Mouse (Mus musculus): ENCODE data around the gene Trim60. TPM values are rescaled to one million over a fixed set of nuclear protein-coding genes. Genes with fewer than 3 reads are reported as not detected.
A peak's percentile ranks its signal among the peaks of the same experiment; 100 is the strongest.
"Not testable (repeated sequence)": the region's sequence is repeated elsewhere in the genome, so short reads cannot be mapped to it uniquely, and the experiment has no call there.

Trim60 gene
- polyA plus RNA-seq, 1 experiment from 2014 or later: not detected

DNA sequence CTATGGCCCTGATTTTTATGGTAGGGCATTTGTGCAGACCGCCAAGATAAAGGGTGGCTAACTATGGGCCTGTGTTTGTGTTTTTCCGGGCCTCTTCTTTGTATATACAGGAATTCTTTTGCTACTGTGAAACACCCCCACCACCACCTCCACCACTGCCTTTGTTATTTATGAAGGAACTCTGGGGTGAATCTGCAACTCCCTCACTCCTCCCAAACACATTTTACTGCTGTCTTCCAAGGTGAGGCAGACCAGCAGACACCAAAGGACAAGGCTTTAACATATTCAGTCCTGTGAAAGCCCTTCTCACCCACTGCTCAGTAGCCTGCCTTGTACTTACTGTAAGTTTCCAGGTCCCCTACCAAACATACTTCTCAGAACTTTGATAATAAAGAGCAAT, 15.8 kb upstream of the Trim60 start:
- H3K9me3 ChIP-seq (replicated peaks): no peaks in the 10 kb centered on the region
- 22% methylated on average over 2 of the region's 2 CpGs for WGBS
- H3K36me3 ChIP-seq: no peaks in the 10 kb centered on the region
- H3K4me3 ChIP-seq: no peak overlapping the region
- H3K27me3 ChIP-seq (ENCODE audit: low read depth, poor library complexity, severe bottlenecking): no peaks in the 10 kb centered on the region
- DNase-seq (ENCODE audit: low spot score): no peak
- H3K4me1 ChIP-seq: peaks cover 43% of the 10 kb centered on the region
- H3K27ac ChIP-seq: peak overlapping the region; percentile 50; the same call in 1 of the 2 replicates

DNA sequence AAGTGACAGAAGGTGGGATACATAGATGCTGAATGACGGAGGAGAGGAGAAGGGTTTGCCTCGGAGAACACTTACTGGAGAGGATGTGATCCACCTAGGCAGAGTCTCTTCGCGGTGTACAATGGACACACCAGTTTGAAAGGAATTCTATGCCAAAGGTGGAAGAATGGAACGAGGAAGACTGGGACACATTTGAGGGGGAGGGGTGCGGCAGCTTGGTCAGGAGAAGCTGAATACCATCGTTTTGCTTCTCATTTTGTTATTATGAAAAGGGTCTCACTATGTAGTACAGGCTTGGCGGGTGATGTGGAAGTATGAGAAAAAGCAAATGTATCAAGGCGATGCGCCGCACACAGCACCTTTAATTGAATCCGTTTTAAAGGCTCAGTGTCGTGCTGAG, 14.7 kb upstream of the Trim60 start:
- 87% methylated on average over 13 of the region's 13 CpGs for WGBS
- Histone ChIP-seq H3K4me3 (no peak overlapping the region), H3K27ac (no peak overlapping the region), H3K9me3 (replicated peaks) (no peaks in the 10 kb centered on the region), H3K36me3 (no peaks in the 10 kb centered on the region), H3K4me1 (peaks cover 43% of the 10 kb centered on the region), H3K27me3 (ENCODE audit: low read depth, poor library complexity, severe bottlenecking) (no peaks in the 10 kb centered on the region)
- DNase-seq (ENCODE audit: low spot score): no peak

DNA sequence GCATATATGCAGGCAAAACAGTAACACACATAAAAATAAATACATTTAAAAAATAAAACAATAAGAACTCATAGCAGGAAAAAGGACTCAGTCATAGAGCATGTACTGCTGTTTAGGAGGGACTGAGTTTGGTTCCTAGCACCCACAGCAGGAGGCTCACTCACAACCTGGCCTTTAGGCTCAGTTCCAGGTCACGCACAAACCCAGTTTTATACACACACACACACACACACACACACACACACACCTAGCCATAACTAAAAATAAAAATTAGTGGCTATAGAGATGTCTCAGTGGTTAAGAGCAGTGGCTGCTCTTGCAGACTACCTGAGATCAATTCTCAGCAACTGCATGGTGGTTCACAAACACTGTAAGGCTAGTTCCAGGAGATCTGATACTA, 13.7 kb upstream of the Trim60 start:
- no peak overlapping the region for H3K27ac ChIP-seq
- no peaks in the 10 kb centered on the region for H3K36me3 ChIP-seq
- no peaks in the 10 kb centered on the region for H3K9me3 ChIP-seq (replicated peaks)
- no peaks in the 10 kb centered on the region for H3K27me3 ChIP-seq (ENCODE audit: low read depth, poor library complexity, severe bottlenecking)
- peaks cover 36% of the 10 kb centered on the region for H3K4me1 ChIP-seq
- 100% methylated on average over 1 of the region's 1 CpGs for WGBS
- no peak for DNase-seq (ENCODE audit: low spot score)
- no peak overlapping the region for H3K4me3 ChIP-seq

DNA sequence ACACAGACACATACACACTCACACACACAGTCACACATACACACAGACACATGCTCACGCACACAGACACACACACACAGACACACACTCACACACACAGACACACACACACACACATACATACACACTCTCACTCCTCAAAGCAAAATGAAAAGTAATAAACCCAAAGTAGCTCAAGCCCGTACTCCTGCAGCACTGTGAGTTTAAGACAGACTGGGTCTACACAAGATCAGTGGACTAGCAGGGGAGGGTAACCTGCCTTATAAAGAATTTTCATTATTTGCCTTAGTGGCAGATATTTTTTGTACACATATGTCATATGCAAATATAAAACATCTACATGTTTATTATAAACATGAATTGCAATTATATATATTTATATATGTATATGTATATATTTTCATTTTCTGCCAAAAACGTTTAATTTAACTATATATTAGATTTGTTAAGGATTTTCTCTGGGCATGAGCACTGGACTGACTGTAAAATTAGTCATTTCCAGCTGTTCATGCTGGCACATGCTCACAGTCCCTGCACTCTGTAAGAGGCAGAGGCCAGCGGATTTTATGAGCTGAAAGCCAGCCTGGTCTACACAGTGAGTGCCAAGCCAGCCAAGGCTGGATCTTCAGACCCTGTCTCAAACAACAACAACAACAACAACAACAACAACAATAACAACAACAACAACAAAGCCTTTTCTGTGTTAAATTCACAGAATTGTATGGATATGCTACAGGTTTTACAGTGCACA, 12.5 kb upstream of the Trim60 start:
- H3K4me3 ChIP-seq: no peak overlapping the region
- H3K36me3 ChIP-seq: no peaks in the 10 kb centered on the region
- WGBS: 85% methylated on average over 4 of the region's 4 CpGs
- H3K27ac ChIP-seq: no peak overlapping the region
- H3K27me3 ChIP-seq (ENCODE audit: low read depth, poor library complexity, severe bottlenecking): no peaks in the 10 kb centered on the region
- H3K4me1 ChIP-seq: peaks cover 26% of the 10 kb centered on the region
- H3K9me3 ChIP-seq (replicated peaks): no peaks in the 10 kb centered on the region
- DNase-seq (ENCODE audit: low spot score): no peak

DNA sequence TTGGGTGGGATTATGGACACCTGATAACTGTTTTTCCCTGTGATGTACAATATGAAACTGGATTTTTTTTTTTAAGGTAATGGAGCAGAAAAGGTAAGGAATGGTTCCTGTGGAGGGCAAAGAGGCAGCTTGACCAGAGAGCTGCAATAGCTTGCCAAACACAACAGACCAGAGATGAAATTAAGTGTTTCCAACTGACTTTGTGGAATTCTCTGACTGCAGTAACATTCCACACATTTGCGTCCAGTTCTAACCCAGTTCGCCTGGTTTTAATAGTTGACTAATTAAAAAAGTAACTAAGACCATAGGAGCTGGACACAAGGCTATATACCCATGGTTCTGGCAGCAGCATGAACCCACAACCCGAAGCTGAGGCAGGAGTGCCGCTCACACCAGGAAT, 11.4 kb upstream of the Trim60 start:
- no peak for DNase-seq (ENCODE audit: low spot score)
- no peaks in the 10 kb centered on the region for H3K36me3 ChIP-seq
- no peaks in the 10 kb centered on the region for H3K27me3 ChIP-seq (ENCODE audit: low read depth, poor library complexity, severe bottlenecking)
- H3K27ac ChIP-seq: no peak overlapping the region
- 76% methylated on average over 4 of the region's 4 CpGs for WGBS
- peaks cover 15% of the 10 kb centered on the region for H3K4me1 ChIP-seq
- H3K4me3 ChIP-seq: no peak overlapping the region
- no peaks in the 10 kb centered on the region for H3K9me3 ChIP-seq (replicated peaks)

DNA sequence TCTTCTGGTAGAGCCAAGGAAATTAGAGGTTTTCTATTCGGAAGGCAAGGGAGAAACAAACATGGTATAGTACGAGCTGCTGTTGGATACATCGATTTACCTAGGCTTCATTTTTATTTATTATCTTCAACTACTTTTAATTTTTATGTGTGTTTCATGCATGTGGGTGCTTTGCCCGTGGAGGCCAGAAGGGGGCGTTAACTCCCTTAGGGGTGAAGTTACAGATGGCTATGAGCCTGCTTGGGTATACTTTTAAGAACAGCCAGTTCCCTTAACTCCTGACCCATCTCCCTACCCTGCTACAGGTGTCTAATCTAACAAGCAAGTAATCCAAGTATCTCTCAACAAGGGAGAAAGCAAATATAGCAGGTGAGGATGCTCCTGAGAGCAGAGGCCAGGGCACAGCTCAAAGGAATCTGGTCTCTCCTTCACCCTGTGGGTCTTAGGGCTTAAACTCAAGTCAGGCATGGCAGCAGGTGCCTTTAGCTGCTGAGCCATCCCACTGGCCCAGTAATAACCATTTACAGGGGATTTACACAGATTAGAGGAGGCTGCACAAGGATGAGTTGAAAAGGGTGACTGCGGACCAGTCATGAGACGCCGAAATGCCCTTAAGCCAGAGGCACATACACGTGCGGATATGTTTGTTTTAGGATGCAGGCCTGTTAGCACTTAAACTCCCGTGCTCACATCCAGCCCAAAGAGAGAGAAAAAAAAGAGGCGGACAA, 10.7 kb upstream of the Trim60 start:
- no peak overlapping the region for H3K4me3 ChIP-seq
- peaks cover 8% of the 10 kb centered on the region for H3K4me1 ChIP-seq
- no peak overlapping the region for H3K27ac ChIP-seq
- no peaks in the 10 kb centered on the region for H3K9me3 ChIP-seq (replicated peaks)
- no peaks in the 10 kb centered on the region for H3K27me3 ChIP-seq (ENCODE audit: low read depth, poor library complexity, severe bottlenecking)
- DNase-seq (ENCODE audit: low spot score): no peak
- 83% methylated on average over 12 of the region's 12 CpGs for WGBS
- H3K36me3 ChIP-seq: no peaks in the 10 kb centered on the region

DNA sequence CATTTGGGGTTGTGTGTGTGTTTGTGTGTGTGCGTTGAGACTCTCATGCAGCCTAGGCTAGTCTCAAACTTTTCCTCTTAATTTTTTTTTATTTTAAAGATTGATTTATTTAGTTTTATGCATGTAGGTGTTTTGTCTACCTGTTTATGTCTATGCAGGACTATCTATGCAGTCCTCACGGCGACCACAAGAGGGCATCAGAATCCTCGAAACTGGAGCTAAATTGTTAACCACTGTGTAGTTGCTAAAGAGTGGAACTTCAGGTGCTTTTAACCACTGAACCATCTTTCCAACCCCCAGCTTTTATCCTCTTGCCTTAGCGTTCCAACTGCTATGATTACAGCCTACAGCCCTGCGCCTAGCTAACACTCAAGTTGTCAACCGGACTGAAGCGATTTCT, 4.1 kb upstream of the Trim60 start:
- Histone ChIP-seq H3K4me1 (no peaks in the 10 kb centered on the region), H3K27me3 (ENCODE audit: low read depth, poor library complexity, severe bottlenecking) (no peaks in the 10 kb centered on the region), H3K4me3 (no peak overlapping the region), H3K9me3 (replicated peaks) (no peaks in the 10 kb centered on the region), H3K27ac (no peak overlapping the region), H3K36me3 (no peaks in the 10 kb centered on the region)
- 51% methylated on average over 8 of the region's 8 CpGs for WGBS
- peak; percentile 79 for DNase-seq (ENCODE audit: low spot score)

DNA sequence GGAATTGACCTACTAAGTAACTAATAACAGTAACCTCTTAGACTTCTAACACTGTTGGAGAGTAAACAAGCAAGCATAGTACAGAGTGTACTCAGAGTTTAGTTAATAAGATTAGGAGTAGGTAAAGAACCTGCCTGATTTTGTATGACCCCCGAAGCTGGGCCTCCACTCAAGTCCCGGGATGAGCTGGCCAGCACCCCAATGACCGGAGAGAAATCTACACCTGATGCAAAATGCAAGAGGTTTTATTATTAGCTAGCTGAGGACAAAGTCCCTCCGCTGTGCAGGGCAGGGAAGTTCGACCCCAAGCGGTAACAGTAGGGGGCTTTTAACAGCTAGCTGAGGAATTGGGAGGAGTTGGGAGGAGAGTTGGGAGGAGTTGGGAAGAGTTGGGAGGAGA, 10.8 kb downstream of the Trim60 start:
- H3K27me3 ChIP-seq (ENCODE audit: low read depth, poor library complexity, severe bottlenecking); H3K4me3 ChIP-seq; H3K4me1 ChIP-seq; H3K27ac ChIP-seq; DNase-seq (ENCODE audit: low spot score); H3K9me3 ChIP-seq (replicated peaks); H3K36me3 ChIP-seq: not testable (repeated sequence)
- 80% methylated on average over 6 of the region's 6 CpGs for WGBS

DNA sequence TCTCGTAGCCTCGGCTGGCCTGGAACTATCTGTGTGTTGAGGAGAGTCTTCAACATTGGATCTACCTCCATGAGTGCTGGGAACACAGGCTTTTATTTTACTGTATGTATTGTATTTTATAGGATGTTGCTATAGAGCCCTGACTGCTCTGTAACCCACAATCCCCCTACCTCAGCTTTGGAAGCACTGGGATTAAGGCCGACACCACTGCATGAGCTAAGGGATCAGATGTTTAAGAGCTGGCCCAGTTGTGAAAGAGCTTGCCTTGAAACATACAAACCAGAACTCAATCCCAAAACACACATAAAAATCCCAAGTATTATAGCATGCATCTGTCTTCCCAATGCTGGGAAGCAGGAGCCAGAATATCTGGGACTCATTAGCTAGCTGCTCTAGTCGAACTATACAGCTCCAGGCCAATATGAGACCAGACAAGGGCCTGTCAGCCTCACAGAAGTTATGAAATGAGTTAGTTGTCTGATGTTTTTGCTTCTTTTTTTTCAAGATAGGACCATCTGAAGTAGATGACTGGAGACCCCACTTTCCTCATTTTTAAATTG, 19.5 kb downstream of the Trim60 start:
- DNase-seq (ENCODE audit: low spot score): no peak
- no peaks in the 10 kb centered on the region for H3K27me3 ChIP-seq (ENCODE audit: low read depth, poor library complexity, severe bottlenecking)
- H3K4me1 ChIP-seq: no peaks in the 10 kb centered on the region
- H3K27ac ChIP-seq: no peak overlapping the region
- 86% methylated on average over 4 of the region's 4 CpGs for WGBS
- H3K36me3 ChIP-seq: no peaks in the 10 kb centered on the region
- no peak overlapping the region for H3K4me3 ChIP-seq
- H3K9me3 ChIP-seq (replicated peaks): no peaks in the 10 kb centered on the region

DNA sequence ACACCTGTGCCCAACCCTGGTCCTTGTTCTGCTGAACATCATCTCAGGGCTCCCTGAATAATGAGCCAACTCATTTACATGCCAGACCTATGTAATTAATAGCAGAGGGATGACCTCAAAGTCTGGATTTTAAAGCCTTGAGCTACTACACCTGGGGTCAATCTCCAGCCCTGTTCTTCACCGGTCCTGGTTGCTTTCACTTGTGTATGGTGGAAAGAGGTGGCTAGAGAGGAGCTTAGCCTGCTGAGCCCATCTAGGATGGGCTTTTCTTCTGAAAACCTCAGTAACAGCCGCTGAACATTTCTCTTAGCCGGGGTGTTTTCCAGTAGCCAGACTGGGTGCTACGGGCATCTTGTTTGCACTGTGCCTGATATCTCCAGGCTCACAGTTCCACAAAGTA, 30.7 kb downstream of the Trim60 start, which contains the start of gene Trim75:
TSS of gene Trim75 (minus strand) at position 101 of the 400 bp plus-strand sequence.
- Histone ChIP-seq H3K9me3 (replicated peaks) (no peaks in the 10 kb centered on the region), H3K4me1 (peaks cover 9% of the 10 kb centered on the region; the same call in 1 of the 2 replicates), H3K27ac (no peak within 1 kb of the TSS), H3K27me3 (ENCODE audit: low read depth, poor library complexity, severe bottlenecking) (no peaks in the 10 kb centered on the region), H3K36me3 (no peaks in the 10 kb centered on the region), H3K4me3 (no peak within 1 kb of the TSS)
- no peak for DNase-seq (ENCODE audit: low spot score)
- 88% methylated on average over 4 of the region's 4 CpGs for WGBS

DNA sequence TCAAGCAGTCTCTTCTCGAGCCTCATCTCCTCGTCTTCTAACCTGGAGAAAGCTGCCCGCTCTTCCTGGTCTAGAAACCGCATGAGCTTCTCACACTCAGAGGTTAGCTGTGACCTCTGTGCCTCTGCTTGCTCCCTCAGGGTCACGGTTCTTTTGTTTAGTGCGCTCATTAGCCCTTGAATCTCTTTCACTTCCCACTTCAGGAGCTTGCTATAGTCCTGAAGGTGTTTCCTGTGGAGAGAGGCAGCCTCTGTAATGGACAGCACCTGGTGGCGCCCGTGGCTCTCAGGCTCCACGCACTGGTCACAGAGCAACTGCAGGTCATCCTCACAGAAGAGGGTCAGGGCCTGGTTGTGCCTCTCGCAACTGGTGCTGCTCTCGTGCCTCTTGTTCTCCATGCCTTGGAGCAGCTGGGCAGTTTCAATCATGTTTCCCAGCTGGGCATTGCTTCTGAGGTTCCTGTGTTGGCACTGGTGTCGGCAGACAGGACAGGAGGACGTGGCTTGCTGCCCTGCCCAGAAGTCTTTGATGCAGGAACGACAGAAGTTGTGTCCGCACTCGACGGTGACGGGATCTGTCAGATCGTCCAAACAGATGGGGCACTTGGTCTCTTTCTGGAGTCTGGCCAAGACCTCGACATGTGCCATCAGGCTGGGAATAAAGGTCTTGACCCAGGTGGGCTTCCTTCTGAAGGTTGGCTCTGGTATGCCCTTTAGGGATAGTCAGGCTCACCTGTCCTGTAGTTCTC, 35.1 kb downstream of the Trim60 start:
- peak; percentile 31 for DNase-seq (ENCODE audit: low spot score)
- no peaks in the 10 kb centered on the region for H3K9me3 ChIP-seq (replicated peaks)
- WGBS: 80% methylated on average over 20 of the region's 20 CpGs
- H3K4me3 ChIP-seq: no peak overlapping the region
- H3K27me3 ChIP-seq (ENCODE audit: low read depth, poor library complexity, severe bottlenecking): no peaks in the 10 kb centered on the region
- H3K4me1 ChIP-seq: peaks cover 9% of the 10 kb centered on the region; the same call in 1 of the 2 replicates
- H3K27ac ChIP-seq: no peak overlapping the region
- no peaks in the 10 kb centered on the region for H3K36me3 ChIP-seq

DNA sequence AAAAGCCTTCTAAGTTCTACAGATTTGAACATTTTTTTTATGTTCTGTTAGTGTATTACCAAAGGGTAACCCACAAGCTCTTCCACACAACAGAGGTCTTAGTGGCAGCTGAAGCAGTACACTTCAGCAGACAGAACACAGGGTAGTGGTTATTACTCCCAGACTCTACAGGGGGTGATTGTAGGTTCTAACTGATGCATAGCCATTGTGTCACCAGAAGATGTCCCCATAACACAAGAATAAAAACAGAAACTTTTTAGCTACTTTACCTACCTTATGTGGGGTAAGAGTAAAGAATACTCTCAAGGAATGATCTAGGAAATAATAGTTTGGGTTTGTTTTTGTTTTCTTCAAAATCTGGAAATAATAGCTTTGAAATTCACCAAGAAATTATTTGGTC, 55.5 kb downstream of the Trim60 start:
- no peak overlapping the region for H3K27ac ChIP-seq
- no peaks in the 10 kb centered on the region for H3K9me3 ChIP-seq (replicated peaks)
- no peaks in the 10 kb centered on the region for H3K27me3 ChIP-seq (ENCODE audit: low read depth, poor library complexity, severe bottlenecking)
- no peaks in the 10 kb centered on the region for H3K4me1 ChIP-seq
- peaks cover 9% of the 10 kb centered on the region for H3K36me3 ChIP-seq
- no peak for DNase-seq (ENCODE audit: low spot score)
- H3K4me3 ChIP-seq: no peak overlapping the region

DNA sequence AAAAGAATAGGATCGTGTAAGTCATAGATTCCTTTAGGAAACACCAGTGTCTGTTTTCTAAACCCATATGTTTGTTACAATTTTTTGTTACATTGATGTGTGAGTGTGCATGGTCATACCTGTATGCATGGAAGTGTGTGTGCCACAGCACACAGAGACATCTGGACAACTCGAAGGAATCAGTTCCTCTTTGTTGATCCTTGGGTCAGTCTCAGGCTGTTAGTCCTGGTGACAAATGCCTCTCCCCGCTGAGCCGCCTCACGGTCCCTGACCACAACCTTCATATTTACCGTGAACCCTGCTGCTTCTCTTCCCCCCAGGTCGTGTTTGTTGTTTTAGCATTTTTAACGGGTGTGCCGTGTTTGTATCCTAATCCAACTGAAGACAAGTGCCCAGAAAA, 59.4 kb downstream of the Trim60 start:
- no peak overlapping the region for H3K4me3 ChIP-seq
- DNase-seq (ENCODE audit: low spot score): no peak
- 89% methylated on average over 9 of the region's 9 CpGs for WGBS

More for the DNA sequence above, 59.4 kb downstream of the Trim60 start:
- no peaks in the 10 kb centered on the region for H3K27me3 ChIP-seq (ENCODE audit: low read depth, poor library complexity, severe bottlenecking)
- H3K36me3 ChIP-seq: peaks cover 11% of the 10 kb centered on the region
- no peaks in the 10 kb centered on the region for H3K9me3 ChIP-seq (replicated peaks)
- H3K4me1 ChIP-seq: no peaks in the 10 kb centered on the region
- H3K27ac ChIP-seq: no peak overlapping the region

All from limb, embryonic 10.5 days (tissue).